8 mouse cellular contexts compared by ENCODE assay signal in genomic region chr5:117506406-117506805, GRCm38 (mm10).
DNase-seq lines count a peak whose midpoint lies in the region; ATAC-seq and TF ChIP-seq lines count a peak whose summit lies in the region.

No protein-coding gene starts in this region.

- peak; percentile 36 to 63 for DNase-seq in heart, postnatal 36 days
- peak; percentile 86 for DNase-seq in CD4-positive, CD25-positive, alpha-beta regulatory T cell, adult 2 months (ENCODE audit: low read depth, low spot score)
- DNase-seq in adrenal gland, postnatal 36 days = peak; percentile 32 to 44
- peak; percentile 63 for DNase-seq in embryonic facial prominence, embryonic 11.5 days (ENCODE audit: low spot score)
- DNase-seq in lung, postnatal 4 days = peak; percentile 33 to 61

- WGBS in heart, embryonic 11.5 days (ENCODE audit: insufficient replicate concordance) = 35% methylated on average over 13 of the region's 13 CpGs
- WGBS in embryonic facial prominence, embryonic 11.5 days = 39% methylated on average over 13 of the region's 13 CpGs
- WGBS in kidney, embryonic 15.5 days = 22% methylated on average over 13 of the region's 13 CpGs

- no peaks in the 10 kb centered on the region for H3K4me1 ChIP-seq in heart, embryonic 11.5 days (ENCODE audit: control insufficient read depth, insufficient read depth, low read length)
- H3K4me1 ChIP-seq in embryonic facial prominence, embryonic 11.5 days (ENCODE audit: control insufficient read depth, insufficient read depth, low read length) = no peaks in the 10 kb centered on the region
- peaks cover 24% of the 10 kb centered on the region for H3K4me1 ChIP-seq in kidney, embryonic 15.5 days
- peaks cover 5% of the 10 kb centered on the region for H3K4me1 ChIP-seq in testis, adult 2 months (ENCODE audit: control insufficient read depth, insufficient read depth, low read length)

- H3K4me2 ChIP-seq in heart, embryonic 11.5 days = no peak overlapping the region
- H3K4me2 ChIP-seq in embryonic facial prominence, embryonic 11.5 days (ENCODE audit: low read depth, low read length) = no peak overlapping the region
- peak overlapping the region; percentile 12; the same call in 1 of the 2 replicates for H3K4me2 ChIP-seq in kidney, embryonic 15.5 days

- H3K27ac ChIP-seq in heart, embryonic 11.5 days (ENCODE audit: low read depth, low read length) = no peak overlapping the region
- H3K27ac ChIP-seq in embryonic facial prominence, embryonic 11.5 days (replicated peaks; ENCODE audit: low read depth, low read length) = no peak overlapping the region
- peak overlapping the region; percentile 76 for H3K27ac ChIP-seq in kidney, embryonic 15.5 days
- no peak overlapping the region for H3K27ac ChIP-seq in testis, adult 2 months (ENCODE audit: control insufficient read depth, insufficient read depth, low read depth, low read length)

- no peak for ATAC-seq in heart, embryonic 11.5 days (replicated peaks; ENCODE audit: insufficient number of reproducible peaks, low FRiP score, low TSS enrichment)
- no peak for ATAC-seq in embryonic facial prominence, embryonic 11.5 days (replicated peaks; ENCODE audit: insufficient number of reproducible peaks, low FRiP score, low TSS enrichment, low read depth)
- ATAC-seq in kidney, embryonic 15.5 days (replicated peaks; ENCODE audit: low FRiP score) = no peak; the same call in 1 of the 2 replicates

- H3K36me3 ChIP-seq in heart, embryonic 11.5 days (ENCODE audit: control insufficient read depth, insufficient read depth, low read length) = no peaks in the 10 kb centered on the region
- H3K36me3 ChIP-seq in embryonic facial prominence, embryonic 11.5 days (replicated peaks; ENCODE audit: control insufficient read depth, insufficient read depth, low read depth, low read length) = no peaks in the 10 kb centered on the region
- no peaks in the 10 kb centered on the region for H3K36me3 ChIP-seq in kidney, embryonic 15.5 days
- no peaks in the 10 kb centered on the region for H3K36me3 ChIP-seq in testis, adult 2 months (ENCODE audit: control insufficient read depth, insufficient read depth, low read length)

- no peaks in the 10 kb centered on the region for H3K9me3 ChIP-seq in heart, embryonic 11.5 days (replicated peaks; ENCODE audit: control insufficient read depth, low read length)
- no peaks in the 10 kb centered on the region for H3K9me3 ChIP-seq in embryonic facial prominence, embryonic 11.5 days (replicated peaks; ENCODE audit: control insufficient read depth, low read length)
- H3K9me3 ChIP-seq in kidney, embryonic 15.5 days (replicated peaks) = no peaks in the 10 kb centered on the region

- H3K27me3 ChIP-seq in heart, embryonic 11.5 days (ENCODE audit: control insufficient read depth, insufficient read depth, low read length) = 0 out of 2 replicates have a peak, but pooled peaks cover 2% of the 10 kb centered on the region
- H3K27me3 ChIP-seq in embryonic facial prominence, embryonic 11.5 days (ENCODE audit: control insufficient read depth, insufficient read depth, low read length) = no peaks in the 10 kb centered on the region
- H3K27me3 ChIP-seq in kidney, embryonic 15.5 days = 0 out of 2 replicates have a peak, but pooled peaks cover 4% of the 10 kb centered on the region
- H3K27me3 ChIP-seq in testis, adult 2 months (ENCODE audit: control insufficient read depth, insufficient read depth, low read length) = no peaks in the 10 kb centered on the region

- TF ChIP-seq CTCF in testis, adult 2 months (IDR thresholded peaks at IDR 0.05; ENCODE audit: control insufficient read depth, insufficient read depth, insufficient replicate concordance, low read depth, low read length) = peak; percentile 93

- intact Hi-C loops in heart, postnatal 36 days (cut with DNase I) = loop anchor here (5.0 kb wide), 1 partner anchor 441 kb away; no protein-coding TSS in a partner anchor

- no peak overlapping the region for H3K9ac ChIP-seq in heart, embryonic 11.5 days (ENCODE audit: low read depth, low read length)
- H3K9ac ChIP-seq in embryonic facial prominence, embryonic 11.5 days (replicated peaks; ENCODE audit: low read length) = no peak overlapping the region
- 0 out of 2 replicates have a peak overlapping the region, but pooled peaks have one; percentile 22 for H3K9ac ChIP-seq in kidney, embryonic 15.5 days

- H3K4me3 ChIP-seq in heart, embryonic 11.5 days (ENCODE audit: low read depth, low read length) = no peak overlapping the region
- no peak overlapping the region for H3K4me3 ChIP-seq in embryonic facial prominence, embryonic 11.5 days (ENCODE audit: low read depth, low read length)
- H3K4me3 ChIP-seq in kidney, embryonic 15.5 days (replicated peaks) = no peak overlapping the region
- H3K4me3 ChIP-seq in testis, adult 2 months (ENCODE audit: control insufficient read depth, low read depth, low read length) = no peak overlapping the region

- no peak for TF ChIP-seq POLR2A in testis, adult 2 months (IDR thresholded peaks at IDR 0.05; ENCODE audit: control insufficient read depth, low read depth, low read length)
